Mouse (Mus musculus) testis, adult 2 months (tissue): ENCODE measurements around the gene Ilkap. TPM values are rescaled to one million over a fixed set of nuclear protein-coding genes. Genes with fewer than 3 reads are reported as not detected.

Source experiments
- H3K27ac ChIP-seq: fragments of 200-500 bp; 2 replicates; pipeline ENCODE4 v1.5.1; 2012; ENCODE audit warnings: low read depth, low read length; ENCODE audit not compliant: control insufficient read depth, insufficient read depth
- H3K27me3 ChIP-seq: fragments of 200-500 bp; 2 replicates; pipeline ENCODE4 v1.6.1; 2012; ENCODE audit warnings: mild to moderate bottlenecking, low read length, moderate library complexity; ENCODE audit not compliant: control insufficient read depth, insufficient read depth
- H3K36me3 ChIP-seq: fragments of 200-500 bp; 2 replicates; pipeline ENCODE4 v1.6.1; 2012; ENCODE audit warnings: mild to moderate bottlenecking, low read length; ENCODE audit not compliant: control insufficient read depth, insufficient read depth
- H3K4me1 ChIP-seq: fragments of 200-500 bp; 2 replicates; pipeline ENCODE4 v1.6.1; 2012; ENCODE audit warnings: low read length; ENCODE audit not compliant: control insufficient read depth, insufficient read depth
- H3K4me3 ChIP-seq: fragments of 200-500 bp; 2 replicates; pipeline ENCODE4 v1.5.1; 2012; ENCODE audit warnings: low read depth, mild to moderate bottlenecking, low read length, moderate library complexity, mixed read lengths; ENCODE audit not compliant: control insufficient read depth
- CTCF ChIP-seq: fragments of 200-500 bp; IDR thresholded peaks from 2 replicates; pipeline ENCODE4 v1.5.1; 2012; ENCODE audit warnings: low read depth, mild to moderate bottlenecking, inconsistent platforms, low read length, moderate library complexity; ENCODE audit not compliant: control insufficient read depth, insufficient read depth, insufficient replicate concordance
- POLR2A ChIP-seq: fragments of 200-500 bp; IDR thresholded peaks from 2 replicates; pipeline ENCODE4 v1.6.1; 2012; ENCODE audit warnings: low read depth, mild to moderate bottlenecking, inconsistent platforms, low read length, moderate library complexity; ENCODE audit not compliant: control insufficient read depth
- polyA plus RNA-seq: library from polyadenylated mRNA; depleted of rRNA; stranded (reverse); fragments of >200 nt; gene quantifications from 2 replicates; pipeline ENCODE4 v1.2.3, GENCODE M21; 2012; rRNA removed

Ilkap gene
- polyA plus RNA-seq, 1 experiment = 20.2 TPM

DNA sequence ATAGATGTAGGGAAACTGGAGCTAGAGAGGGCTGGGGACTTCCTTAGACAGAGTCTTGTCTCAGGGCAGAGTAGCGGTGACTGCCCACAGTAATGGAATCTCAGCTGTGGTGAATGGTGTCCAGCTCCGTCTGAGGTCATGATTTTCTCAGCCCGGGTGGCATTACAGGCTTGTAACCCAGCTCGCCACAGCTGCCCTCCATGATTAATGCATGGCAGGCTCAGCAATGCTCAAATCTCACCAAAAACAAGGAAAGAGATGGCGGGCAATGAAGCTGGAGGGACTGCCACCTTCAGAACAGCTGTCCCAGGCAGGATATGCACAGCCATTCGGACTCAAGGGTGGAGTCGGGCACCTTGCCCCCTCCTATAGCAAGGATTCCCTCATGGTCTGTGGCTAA lies 61.3 kb downstream of the Ilkap start:
- H3K27me3 ChIP-seq = no peaks in the 10 kb centered on the region
- TF ChIP-seq POLR2A (no peak), CTCF (no peak)
- no peak overlapping the region for H3K4me3 ChIP-seq
- no peaks in the 10 kb centered on the region for H3K36me3 ChIP-seq
- no peak overlapping the region for H3K27ac ChIP-seq
- no peaks in the 10 kb centered on the region; the same call in 1 of the 2 replicates for H3K4me1 ChIP-seq

GRCm38 (mm10) chr1:91333582-91333981 lies 65.0 kb downstream of the Ilkap start:
- TF ChIP-seq POLR2A = no peak
- no peak for TF ChIP-seq CTCF
- H3K4me1 ChIP-seq = no peaks in the 10 kb centered on the region
- no peak overlapping the region for H3K27ac ChIP-seq
- H3K4me3 ChIP-seq = no peak overlapping the region
- H3K36me3 ChIP-seq = no peaks in the 10 kb centered on the region
- no peaks in the 10 kb centered on the region for H3K27me3 ChIP-seq

DNA sequence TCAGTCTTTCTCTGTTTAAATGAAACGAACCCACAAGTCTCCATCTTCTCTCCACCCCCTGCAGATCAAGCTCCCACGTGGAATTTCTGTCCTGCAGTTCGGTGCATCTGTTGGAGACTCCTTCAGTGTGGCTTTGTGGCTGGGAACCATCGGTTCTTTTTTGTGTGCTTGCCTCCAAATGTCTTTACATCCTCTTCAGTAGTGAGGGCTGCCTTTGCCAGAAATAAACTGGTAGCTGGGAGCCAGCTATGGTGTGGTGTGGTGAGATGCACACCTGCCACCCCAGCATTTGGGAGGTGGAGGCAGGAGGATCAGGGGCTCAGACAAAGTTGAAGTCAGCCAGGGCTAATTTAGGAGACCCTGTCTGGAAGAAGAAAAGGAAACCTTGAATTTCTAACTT lies 66.5 kb downstream of the Ilkap start:
- no peak for TF ChIP-seq CTCF
- TF ChIP-seq POLR2A = no peak
- Histone ChIP-seq H3K27me3 (no peaks in the 10 kb centered on the region), H3K4me3 (no peak overlapping the region)

DNA sequence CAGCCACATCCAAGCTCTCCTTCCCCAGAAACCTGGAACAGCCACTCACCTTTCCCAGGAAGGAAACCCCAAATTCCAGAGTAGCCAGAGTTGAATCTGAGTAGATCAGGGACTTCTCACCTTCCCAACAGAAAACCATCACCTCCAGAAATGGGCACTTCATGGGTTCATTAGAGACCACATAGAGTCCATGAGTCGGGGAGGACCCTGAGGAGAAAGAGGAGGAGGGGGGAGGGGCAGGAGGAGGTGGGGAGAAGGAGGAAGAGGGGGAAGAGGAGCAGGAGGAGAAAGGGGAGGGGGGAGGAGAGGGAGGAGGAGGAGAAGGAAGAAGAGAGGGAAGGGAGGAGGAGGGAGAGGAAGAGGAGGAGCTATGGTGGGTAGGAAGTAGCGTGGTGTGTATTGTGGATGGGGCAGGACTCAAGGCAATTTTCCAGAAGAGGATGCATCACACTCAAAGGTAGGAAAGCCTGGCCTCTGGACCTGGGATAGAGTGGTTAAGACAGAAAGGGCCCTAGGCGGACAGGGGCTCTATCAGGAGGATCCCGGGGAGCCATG lies 73.0 kb downstream of the Ilkap start:
- no peaks in the 10 kb centered on the region for H3K36me3 ChIP-seq
- no peak overlapping the region for H3K4me3 ChIP-seq
- TF ChIP-seq CTCF (no peak), POLR2A (no peak)
- no peaks in the 10 kb centered on the region for H3K4me1 ChIP-seq
- no peak overlapping the region for H3K27ac ChIP-seq
- no peaks in the 10 kb centered on the region for H3K27me3 ChIP-seq

More for the DNA sequence above, 66.5 kb downstream of the Ilkap start:
- no peaks in the 10 kb centered on the region for H3K36me3 ChIP-seq
- no peak overlapping the region for H3K27ac ChIP-seq
- H3K4me1 ChIP-seq = no peaks in the 10 kb centered on the region

DNA sequence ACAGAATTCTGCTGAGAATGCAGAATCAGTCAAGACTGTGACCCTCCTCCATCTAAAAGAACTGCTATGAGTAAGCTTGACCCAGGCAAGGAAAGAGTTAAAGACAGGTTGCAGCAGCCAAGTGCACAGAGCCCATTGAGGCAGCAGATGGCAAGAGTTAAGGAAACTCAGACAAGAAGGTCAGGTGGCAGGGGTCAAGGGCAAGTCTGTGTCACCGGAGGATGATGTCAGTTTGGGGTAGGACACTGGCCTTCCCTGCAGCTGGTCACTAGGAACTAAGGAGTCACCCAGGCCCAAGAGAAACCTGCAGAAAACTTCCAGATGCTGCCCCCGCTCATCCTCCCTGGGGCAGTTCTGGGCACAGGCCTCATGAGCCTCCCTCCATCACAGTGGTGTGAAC lies 74.0 kb downstream of the Ilkap start:
- H3K27me3 ChIP-seq = no peaks in the 10 kb centered on the region
- no peak overlapping the region for H3K27ac ChIP-seq
- H3K4me1 ChIP-seq = no peaks in the 10 kb centered on the region
- H3K36me3 ChIP-seq = no peaks in the 10 kb centered on the region
- no peak overlapping the region for H3K4me3 ChIP-seq
- TF ChIP-seq CTCF (no peak), POLR2A (no peak)

Other genes with a start within 250 kb of the Ilkap start
- 2.1 and 12.8 TPM in 2 replicates for gene Ramp1, start 219.0 kb downstream of the Ilkap start, polyA plus RNA-seq
- gene Ube2f, start 148.5 kb downstream of the Ilkap start, polyA plus RNA-seq = 159 and 164 TPM in 2 replicates
- gene Scly, start 100.5 kb downstream of the Ilkap start, polyA plus RNA-seq = 13.3 and 18.0 TPM in 2 replicates
- gene Espnl, start 76.7 kb downstream of the Ilkap start, polyA plus RNA-seq = 0.27 and 0.29 TPM in 2 replicates
- gene Klhl30, start 47.8 kb downstream of the Ilkap start, polyA plus RNA-seq = 0.21 and 0.31 TPM in 2 replicates
- 0.90 and 1.2 TPM in 2 replicates for gene Erfe, start 32.4 kb downstream of the Ilkap start, polyA plus RNA-seq
- gene Hes6, start 15.2 kb upstream of the Ilkap start, polyA plus RNA-seq = 5.1 and 5.6 TPM in 2 replicates
- gene Per2, start 60.5 kb upstream of the Ilkap start, polyA plus RNA-seq = 3.4 and 4.2 TPM in 2 replicates
- 32.0 and 32.5 TPM in 2 replicates for gene Traf3ip1, start 95.8 kb upstream of the Ilkap start, polyA plus RNA-seq
- 99.1 and 121 TPM in 2 replicates for gene Asb1, start 141.7 kb upstream of the Ilkap start, polyA plus RNA-seq